In the genomic region with DNA sequence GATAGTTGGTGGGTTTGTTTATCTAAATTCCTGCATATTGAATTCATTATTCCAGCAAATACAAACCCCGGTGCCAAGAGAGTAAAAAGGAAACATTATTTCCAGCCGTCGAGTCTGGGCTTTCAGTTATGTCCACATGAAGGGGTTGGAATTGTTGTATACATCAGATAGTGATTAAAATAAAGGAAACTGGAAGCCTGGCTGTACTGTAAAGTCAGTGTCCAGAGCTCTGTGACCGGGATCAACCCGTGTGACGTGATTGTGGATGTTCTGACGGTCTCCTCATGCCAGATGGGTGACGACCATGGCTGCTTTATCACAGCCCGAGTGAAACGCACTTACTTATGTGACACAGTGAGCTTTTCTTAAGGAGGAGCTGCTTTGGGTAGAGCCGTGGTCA, we compare ENCODE assay signal across 31 mouse cellular contexts.
DNase-seq lines count a peak whose midpoint lies in the region; ATAC-seq and TF ChIP-seq lines count a peak whose summit lies in the region.
"Had no signal": no experiment of that assay in that cellular context is flagged by ENCODE, and none has a peak within 500 bp of the region (broad histone marks: within the 10 kb centered on the region; RNA-seq: fewer than 3 reads in every experiment).

No protein-coding gene starts in this region.

- no peak overlapping the region for H3K4me3 ChIP-seq in embryonic facial prominence, embryonic 11.5 days (ENCODE audit: low read depth, low read length)
- no peak overlapping the region for H3K4me3 ChIP-seq in embryonic facial prominence, embryonic 10.5 days
- no peak overlapping the region for H3K4me3 ChIP-seq in kidney, postnatal 0 days (replicated peaks; ENCODE audit: low read depth, low read length)
- H3K4me3 ChIP-seq in kidney, embryonic 16.5 days (ENCODE audit: low read length): no peak overlapping the region
- H3K4me3 ChIP-seq in lung, postnatal 0 days (ENCODE audit: low read depth, low read length): no peak overlapping the region
- H3K4me3 ChIP-seq in limb, embryonic 14.5 days (replicated peaks; ENCODE audit: low read length): no peak overlapping the region
- H3K4me3 ChIP-seq: erythroblast, embryonic 14.5 days; forebrain, embryonic 12.5 days; heart, embryonic 12.5 days; intestine, embryonic 15.5 days; myocyte; neural tube, embryonic 12.5 days had no signal

- no peak overlapping the region for H3K9ac ChIP-seq in embryonic facial prominence, embryonic 11.5 days (replicated peaks; ENCODE audit: low read length)
- no peak overlapping the region for H3K9ac ChIP-seq in kidney, postnatal 0 days (ENCODE audit: low read depth, low read length)
- no peak overlapping the region for H3K9ac ChIP-seq in kidney, embryonic 16.5 days (replicated peaks; ENCODE audit: low read length)
- no peak overlapping the region for H3K9ac ChIP-seq in lung, postnatal 0 days (replicated peaks; ENCODE audit: low read depth)
- no peak overlapping the region for H3K9ac ChIP-seq in limb, embryonic 14.5 days (ENCODE audit: low read depth, low read length, severe bottlenecking)
- H3K9ac ChIP-seq: forebrain, embryonic 12.5 days; heart, embryonic 12.5 days; intestine, embryonic 15.5 days; neural tube, embryonic 12.5 days had no signal

- no peak for TF ChIP-seq POLR2A in limb, embryonic 14.5 days (IDR thresholded peaks at IDR 0.05; ENCODE audit: borderline replicate concordance, extremely low read depth, insufficient read depth, insufficient read length)

- peak; percentile 38 for DNase-seq in embryonic facial prominence, embryonic 11.5 days (ENCODE audit: low spot score)
- DNase-seq in embryonic facial prominence, embryonic 10.5 days (ENCODE audit: low spot score): no peak
- DNase-seq in kidney, postnatal 0 days (ENCODE audit: low spot score): peak; percentile 4
- peak; percentile 26 for DNase-seq in lung, postnatal 0 days (ENCODE audit: low spot score)
- DNase-seq in lung, postnatal 10 days: no peak
- DNase-seq in limb, embryonic 14.5 days (ENCODE audit: low spot score): peak; percentile 39
- DNase-seq: adrenal gland, postnatal 10 days; cerebellum, adult 11-12 months; cerebellum, adult 9-11 months; gastrocnemius, postnatal 10 days; kidney, adult 2 months; kidney, postnatal 10 days; layer of hippocampus, postnatal 36 days; left cerebral cortex, postnatal 4 days; right cerebral cortex, adult 18-20 months; spleen, adult 18-20 months; thymus, adult 18-20 months; thymus, postnatal 25 days had no signal

- no peak for TF ChIP-seq EP300 in lung, postnatal 0 days (IDR thresholded peaks at IDR 0.05)

- no peak overlapping the region for H3K4me2 ChIP-seq in embryonic facial prominence, embryonic 11.5 days (ENCODE audit: low read depth, low read length)
- no peak overlapping the region for H3K4me2 ChIP-seq in kidney, postnatal 0 days (ENCODE audit: low read length)
- no peak overlapping the region for H3K4me2 ChIP-seq in kidney, embryonic 16.5 days (replicated peaks; ENCODE audit: low read depth, low read length)
- no peak overlapping the region for H3K4me2 ChIP-seq in lung, postnatal 0 days (replicated peaks; ENCODE audit: low read depth, low read length)
- no peak overlapping the region for H3K4me2 ChIP-seq in limb, embryonic 14.5 days (replicated peaks; ENCODE audit: low read depth, low read length, severe bottlenecking)
- H3K4me2 ChIP-seq: forebrain, embryonic 12.5 days; heart, embryonic 12.5 days; intestine, embryonic 15.5 days; liver, embryonic 11.5 days; midbrain, embryonic 11.5 days; neural tube, embryonic 12.5 days had no signal

- 49% methylated on average over 11 of the region's 11 CpGs for WGBS in embryonic facial prominence, embryonic 11.5 days
- WGBS in embryonic facial prominence, embryonic 10.5 days: 70% methylated on average over 11 of the region's 11 CpGs
- WGBS in kidney, postnatal 0 days: 61% methylated on average over 11 of the region's 11 CpGs
- 71% methylated on average over 11 of the region's 11 CpGs for WGBS in kidney, embryonic 16.5 days
- WGBS in lung, postnatal 0 days: 43% methylated on average over 11 of the region's 11 CpGs
- 44% methylated on average over 11 of the region's 11 CpGs for WGBS in limb, embryonic 14.5 days

- no peaks in the 10 kb centered on the region for H3K27me3 ChIP-seq in embryonic facial prominence, embryonic 11.5 days (ENCODE audit: control insufficient read depth, insufficient read depth, low read length)
- no peaks in the 10 kb centered on the region for H3K27me3 ChIP-seq in embryonic facial prominence, embryonic 10.5 days (replicated peaks; ENCODE audit: low read depth, poor library complexity, severe bottlenecking)
- no peaks in the 10 kb centered on the region for H3K27me3 ChIP-seq in kidney, postnatal 0 days (ENCODE audit: insufficient read depth, low read length)
- no peaks in the 10 kb centered on the region for H3K27me3 ChIP-seq in kidney, embryonic 16.5 days (ENCODE audit: insufficient read depth, low read length)
- no peaks in the 10 kb centered on the region for H3K27me3 ChIP-seq in lung, postnatal 0 days (replicated peaks; ENCODE audit: insufficient read depth, low read length)
- no peaks in the 10 kb centered on the region for H3K27me3 ChIP-seq in limb, embryonic 14.5 days (ENCODE audit: control insufficient read depth, insufficient read depth, low read length)
- H3K27me3 ChIP-seq: CH12.LX; forebrain, embryonic 12.5 days; heart, embryonic 12.5 days; intestine, embryonic 15.5 days; neural tube, embryonic 12.5 days; Patski had no signal

- no peaks in the 10 kb centered on the region for H3K9me3 ChIP-seq in embryonic facial prominence, embryonic 11.5 days (replicated peaks; ENCODE audit: control insufficient read depth, low read length)
- H3K9me3 ChIP-seq in embryonic facial prominence, embryonic 10.5 days: no peaks in the 10 kb centered on the region
- H3K9me3 ChIP-seq in kidney, postnatal 0 days (replicated peaks; ENCODE audit: low read length): no peaks in the 10 kb centered on the region
- H3K9me3 ChIP-seq in kidney, embryonic 16.5 days (ENCODE audit: low read length): no peaks in the 10 kb centered on the region
- H3K9me3 ChIP-seq in lung, postnatal 0 days (ENCODE audit: low read length): no peaks in the 10 kb centered on the region
- no peaks in the 10 kb centered on the region for H3K9me3 ChIP-seq in limb, embryonic 14.5 days (ENCODE audit: control insufficient read depth, low read length)
- H3K9me3 ChIP-seq: forebrain, embryonic 12.5 days; heart, embryonic 12.5 days; intestine, embryonic 15.5 days; neural tube, embryonic 12.5 days had no signal

- H3K4me1 ChIP-seq in embryonic facial prominence, embryonic 11.5 days (ENCODE audit: control insufficient read depth, insufficient read depth, low read length): no peaks in the 10 kb centered on the region; the same call in 1 of the 2 replicates
- peaks cover 26% of the 10 kb centered on the region for H3K4me1 ChIP-seq in embryonic facial prominence, embryonic 10.5 days
- H3K4me1 ChIP-seq in kidney, postnatal 0 days (replicated peaks; ENCODE audit: insufficient read depth, low read length): 0 out of 2 replicates have a peak, but pooled peaks cover 8% of the 10 kb centered on the region
- peaks cover 16% of the 10 kb centered on the region; the same call in 1 of the 2 replicates for H3K4me1 ChIP-seq in kidney, embryonic 16.5 days (ENCODE audit: insufficient read depth, low read length)
- no peaks in the 10 kb centered on the region for H3K4me1 ChIP-seq in lung, postnatal 0 days (ENCODE audit: insufficient read depth, low read depth, low read length)
- peaks cover 10% of the 10 kb centered on the region for H3K4me1 ChIP-seq in limb, embryonic 14.5 days (ENCODE audit: control insufficient read depth, insufficient read depth, low read length)
- H3K4me1 ChIP-seq: intestine, embryonic 15.5 days had no signal

- TF ChIP-seq CTCF in kidney, postnatal 0 days (IDR thresholded peaks at IDR 0.05; ENCODE audit: low read depth): no peak
- no peak for TF ChIP-seq CTCF in lung, postnatal 0 days (IDR thresholded peaks at IDR 0.05)

- ATAC-seq in embryonic facial prominence, embryonic 11.5 days (replicated peaks; ENCODE audit: insufficient number of reproducible peaks, low FRiP score, low TSS enrichment, low read depth): no peak
- ATAC-seq in kidney, postnatal 0 days (replicated peaks; ENCODE audit: low FRiP score, low read depth): no peak
- ATAC-seq in kidney, embryonic 16.5 days (ENCODE audit: low FRiP score, low TSS enrichment): no peak
- ATAC-seq in lung, postnatal 0 days: peak; percentile 32; the same call in 1 of the 2 replicates
- no peak for ATAC-seq in limb, embryonic 14.5 days (ENCODE audit: low FRiP score, low read depth)
- no peak for ATAC-seq in megakaryocyte, adult 5-6 weeks (ENCODE audit: poor library complexity, severe bottlenecking)
- ATAC-seq: hindbrain, postnatal 0 days; intestine, embryonic 15.5 days; Patski had no signal

- no peak overlapping the region for H3K27ac ChIP-seq in embryonic facial prominence, embryonic 11.5 days (replicated peaks; ENCODE audit: low read depth, low read length)
- H3K27ac ChIP-seq in embryonic facial prominence, embryonic 10.5 days (replicated peaks): no peak overlapping the region
- H3K27ac ChIP-seq in kidney, postnatal 0 days: no peak overlapping the region
- no peak overlapping the region for H3K27ac ChIP-seq in kidney, embryonic 16.5 days (ENCODE audit: low read length)
- no peak overlapping the region for H3K27ac ChIP-seq in lung, postnatal 0 days (ENCODE audit: low read length)
- H3K27ac ChIP-seq in limb, embryonic 14.5 days (replicated peaks; ENCODE audit: low read depth, low read length): no peak overlapping the region; the same call in 1 of the 2 replicates
- H3K27ac ChIP-seq: forebrain, embryonic 12.5 days; hindbrain, postnatal 0 days; intestine, embryonic 15.5 days; neural tube, embryonic 12.5 days had no signal

- H3K36me3 ChIP-seq in embryonic facial prominence, embryonic 11.5 days (replicated peaks; ENCODE audit: control insufficient read depth, insufficient read depth, low read depth, low read length): no peaks in the 10 kb centered on the region
- H3K36me3 ChIP-seq in embryonic facial prominence, embryonic 10.5 days (replicated peaks): no peaks in the 10 kb centered on the region
- no peaks in the 10 kb centered on the region for H3K36me3 ChIP-seq in kidney, postnatal 0 days (ENCODE audit: insufficient read depth, low read length)
- no peaks in the 10 kb centered on the region for H3K36me3 ChIP-seq in kidney, embryonic 16.5 days (ENCODE audit: insufficient read depth, low read length)
- H3K36me3 ChIP-seq in lung, postnatal 0 days (ENCODE audit: insufficient read depth, low read length): no peaks in the 10 kb centered on the region
- no peaks in the 10 kb centered on the region for H3K36me3 ChIP-seq in limb, embryonic 14.5 days (ENCODE audit: control insufficient read depth, insufficient read depth, low read length)
- H3K36me3 ChIP-seq: forebrain, embryonic 12.5 days; heart, embryonic 12.5 days; intestine, embryonic 15.5 days; neural tube, embryonic 12.5 days had no signal

Comparison
In these comparisons a context has a peak if more than half of its experiments do, and no peak if none do; other contexts are left out.
1. DNase-seq: peak in embryonic facial prominence, embryonic 11.5 days (single experiment), kidney, postnatal 0 days (single experiment), lung, postnatal 0 days (single experiment) and limb, embryonic 14.5 days (single experiment); none in embryonic facial prominence, embryonic 10.5 days (single experiment) and lung, postnatal 10 days (single experiment).